Mouse (Mus musculus) testis, postnatal 10 days (tissue): ENCODE measurements around the gene Ppp2r2d.

Source experiments
- DNase-seq: peaks from one replicate; pipeline ENCODE4 v3.0.0; 2021; ENCODE audit warnings: low spot score

The Ppp2r2d gene

DNA sequence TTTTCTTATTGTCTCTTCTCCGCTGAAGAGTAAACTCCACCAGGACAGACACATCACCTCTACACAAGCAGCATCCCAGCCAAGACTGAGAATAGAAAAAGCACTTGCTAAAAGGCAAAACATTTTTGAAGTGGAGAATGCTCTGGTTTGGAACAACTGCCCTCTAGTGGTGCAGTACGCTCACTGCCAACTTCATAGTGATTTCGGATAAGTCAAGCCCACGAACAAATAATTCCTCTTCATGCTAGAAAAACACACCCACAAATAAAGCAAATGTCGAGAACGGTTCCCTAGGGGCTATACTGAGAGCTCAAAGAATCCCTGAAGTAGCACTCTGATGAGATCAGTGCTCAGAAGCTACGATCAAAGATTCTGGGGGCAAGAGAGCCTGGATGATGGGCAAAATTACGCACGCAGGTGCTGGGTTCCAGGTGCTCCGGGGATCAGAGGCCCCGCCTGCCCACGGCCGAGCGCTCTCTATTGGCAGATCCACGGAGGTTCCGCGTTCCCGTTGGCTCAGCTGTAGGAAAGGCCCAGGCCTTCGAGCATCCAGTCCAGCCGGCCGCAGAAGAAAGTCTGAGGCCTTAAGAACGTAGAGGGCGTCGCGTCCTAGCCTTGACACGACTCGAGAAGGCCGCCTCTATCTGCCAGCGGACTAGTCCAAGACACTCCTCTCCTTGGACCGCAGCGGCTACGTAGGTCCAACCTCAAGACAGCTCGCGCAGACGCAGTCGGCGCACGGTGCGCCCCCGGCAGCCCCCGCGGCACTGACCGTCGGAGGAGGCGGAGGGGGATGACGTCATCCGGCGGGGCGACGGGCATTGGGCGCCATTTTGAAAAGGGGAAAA is at the start of gene Ppp2r2d, which contains the start of gene Mapk1ip1:
Gene Ppp2r2d (plus strand): TSS at position 536 of the 848 bp plus-strand sequence.
Gene Mapk1ip1 (minus strand): TSS at position 730 of the 848 bp plus-strand sequence.
- peak; percentile 99 for DNase-seq

DNA sequence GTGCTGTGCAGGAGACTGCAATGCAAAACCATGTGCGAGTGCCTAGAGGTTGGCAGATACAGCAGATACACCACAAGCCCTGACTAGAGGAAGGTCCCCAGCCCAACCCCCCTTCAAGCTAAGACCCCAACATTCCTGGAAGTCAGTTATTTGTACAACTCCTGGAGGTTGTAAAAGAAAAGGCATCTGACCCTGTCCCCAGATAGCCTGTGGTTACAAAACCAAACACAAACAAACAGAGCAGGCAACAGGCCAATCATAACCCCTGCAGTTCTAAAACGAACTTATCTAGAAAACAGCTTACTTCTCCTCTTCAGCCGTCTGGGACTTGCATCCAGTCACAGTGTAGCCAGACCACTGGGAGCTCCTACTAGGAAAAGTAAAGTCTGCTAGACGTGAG is 42.5 kb upstream of the Ppp2r2d start:
- no peak for DNase-seq

DNA sequence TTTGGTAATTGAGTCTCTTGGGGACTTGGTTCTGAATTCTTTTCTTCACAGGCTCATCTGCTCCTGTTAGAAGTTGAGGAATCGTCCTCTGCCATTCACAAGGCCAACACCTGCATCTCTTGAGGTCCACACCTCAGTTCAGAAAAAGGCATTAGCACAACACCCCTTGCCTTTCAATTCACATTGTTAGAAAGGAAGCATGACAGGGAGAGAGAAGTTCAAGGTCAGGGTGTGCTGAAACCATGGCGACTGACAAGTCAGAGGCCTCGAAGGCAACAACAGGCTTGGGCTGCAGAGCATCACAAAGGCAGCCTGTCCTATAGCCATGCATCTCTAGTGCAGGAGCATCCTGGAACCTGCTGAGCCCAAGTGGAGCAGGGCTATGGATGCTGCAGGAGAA is 38.7 kb upstream of the Ppp2r2d start:
- DNase-seq, result no peak

DNA sequence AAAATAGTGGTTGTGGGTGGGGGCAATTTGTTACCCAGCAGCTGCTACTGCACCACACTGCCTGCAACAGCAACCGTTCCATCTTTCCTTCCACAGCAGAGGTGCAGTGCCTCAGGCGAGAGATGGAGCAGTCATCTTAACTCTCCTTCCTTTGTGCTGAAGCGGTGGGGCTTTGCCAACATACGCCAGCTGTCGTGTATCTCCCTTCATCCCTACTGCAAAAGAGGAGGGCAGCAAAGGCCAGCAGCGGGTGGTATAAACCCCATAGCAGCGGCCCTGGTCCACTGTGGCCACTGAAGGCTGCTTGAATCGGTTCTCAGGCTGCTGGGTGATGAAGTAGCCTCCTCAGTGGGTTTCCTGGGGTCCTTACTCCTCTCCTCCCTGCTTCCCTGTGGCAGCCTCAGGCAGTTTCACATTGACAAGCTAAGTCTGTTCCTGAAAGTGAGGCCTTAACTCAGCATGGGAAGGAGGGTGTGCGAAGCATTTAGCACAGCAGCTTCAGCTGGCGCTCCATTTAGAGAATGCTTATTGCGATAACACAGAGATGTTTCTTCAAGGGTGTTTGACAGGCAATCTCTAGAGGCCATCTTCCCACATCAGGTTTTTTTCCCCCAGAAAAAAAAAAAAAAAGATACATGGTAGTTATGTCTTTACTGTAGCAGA is 32.5 kb upstream of the Ppp2r2d start:
- DNase-seq, result no peak

DNA sequence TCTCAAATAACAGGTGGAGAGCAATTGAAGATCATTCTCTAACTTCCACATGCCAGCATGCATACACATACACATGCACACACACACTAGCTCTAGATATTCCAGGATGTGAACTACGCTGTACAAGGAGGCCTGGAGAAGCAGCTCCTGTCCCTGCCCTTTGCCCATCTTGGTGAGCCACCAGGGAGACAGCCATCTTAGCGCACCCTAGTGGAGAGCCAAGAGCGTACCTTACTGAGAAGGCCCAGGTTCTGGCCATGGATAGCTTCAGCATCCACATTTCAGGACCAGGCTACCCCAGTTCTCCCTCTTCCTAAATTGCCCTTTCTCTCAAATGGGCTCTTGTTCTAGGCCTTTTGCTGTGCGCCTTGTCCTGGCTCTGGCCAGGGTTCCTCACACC is 27.6 kb upstream of the Ppp2r2d start:
- DNase-seq, result no peak

GRCm38 (mm10) chr7:138824423-138824822 is 21.5 kb upstream of the Ppp2r2d start:
- no peak for DNase-seq

GRCm38 (mm10) chr7:138824995-138825756 is 20.7 kb upstream of the Ppp2r2d start:
- no peak for DNase-seq

GRCm38 (mm10) chr7:138827812-138828211 is 18.1 kb upstream of the Ppp2r2d start:
- DNase-seq, result peak; percentile 90

DNA sequence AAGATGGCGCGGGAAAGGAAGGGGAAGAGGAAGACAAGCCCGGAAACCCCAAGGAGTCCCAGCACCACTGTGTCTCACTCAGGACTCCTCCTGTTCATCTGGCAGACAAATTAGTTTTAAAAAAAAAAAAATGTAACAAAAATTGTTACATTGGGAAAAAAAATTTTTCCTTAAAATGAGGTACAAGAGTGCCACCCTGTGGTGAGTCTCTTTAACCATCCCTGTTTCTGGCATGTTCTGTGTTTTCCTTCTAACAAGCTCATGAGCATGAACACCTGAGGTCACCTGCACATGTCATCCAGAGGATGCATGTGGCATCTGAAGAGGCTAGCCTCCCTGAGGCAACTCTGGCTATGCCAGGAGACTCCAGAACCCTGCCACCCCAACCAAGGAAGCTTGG is 10.9 kb upstream of the Ppp2r2d start:
- DNase-seq, result no peak

GRCm38 (mm10) chr7:138840594-138841021 is 5.3 kb upstream of the Ppp2r2d start:
- peak; percentile 86 for DNase-seq

GRCm38 (mm10) chr7:138841436-138842151 is 4.3 kb upstream of the Ppp2r2d start:
- no peak for DNase-seq

- DNase-seq, result no peak
Observed at GRCm38 (mm10) chr7:138843421-138843820, 2.5 kb upstream of the Ppp2r2d start.

DNA sequence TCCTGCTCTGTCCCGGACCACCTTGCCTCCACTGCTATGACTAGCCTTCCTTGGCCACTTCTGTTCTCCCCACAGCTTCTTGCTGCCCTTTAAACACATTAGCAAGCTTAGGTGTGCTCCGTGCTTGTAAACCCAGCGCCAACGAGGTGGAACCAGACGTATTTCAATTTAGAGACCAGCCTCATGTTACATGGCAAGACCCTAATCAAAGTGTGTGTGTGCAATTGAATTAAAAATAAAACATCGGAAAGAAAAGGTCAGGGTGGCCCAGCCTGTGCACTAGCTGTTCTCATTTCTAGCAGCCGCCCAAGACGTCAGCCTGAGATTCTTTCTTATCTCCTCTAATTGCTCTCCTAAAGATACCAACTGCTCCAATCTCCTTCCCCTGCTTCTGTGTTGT is 768 bp upstream of the Ppp2r2d start:
- no peak for DNase-seq

GRCm38 (mm10) chr7:138846502-138846991 is 668 bp downstream of the Ppp2r2d start:
- no peak for DNase-seq

DNA sequence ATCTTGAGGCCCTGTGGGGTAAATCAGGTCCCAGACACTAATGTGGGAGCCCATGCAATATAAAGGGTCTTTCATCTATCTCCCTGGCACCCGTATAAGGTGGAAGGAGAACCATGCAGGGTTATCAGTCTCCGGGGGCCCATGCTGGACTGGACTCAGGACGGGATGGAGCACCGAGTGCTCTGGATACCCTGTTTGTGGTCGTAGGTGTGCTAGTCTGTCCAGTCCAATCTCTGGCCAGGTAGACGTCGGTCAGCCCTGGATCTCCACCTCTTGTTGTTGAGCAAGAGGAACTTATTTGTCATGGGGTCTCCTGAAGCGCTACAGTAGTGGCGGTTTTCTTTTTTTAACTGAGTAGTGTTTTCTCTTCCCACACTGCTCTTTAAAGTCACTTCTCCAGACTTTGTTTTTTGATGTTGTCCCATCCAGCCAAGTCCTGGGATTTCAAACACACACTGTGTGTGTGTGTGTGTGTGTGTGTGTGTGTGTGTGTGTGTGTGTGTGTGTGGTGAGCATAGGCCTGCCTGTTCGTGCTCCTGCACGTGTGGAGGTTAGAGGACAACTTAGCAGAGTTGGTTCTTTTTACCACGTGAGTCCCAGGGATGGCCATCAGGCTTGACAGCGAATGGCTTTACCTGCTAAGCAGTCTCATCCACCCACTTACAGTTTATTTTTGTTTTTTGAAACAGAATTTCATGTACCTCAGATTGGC is 1.6 kb downstream of the Ppp2r2d start:
- DNase-seq, result no peak

GRCm38 (mm10) chr7:138848028-138848920 is 2.4 kb downstream of the Ppp2r2d start:
- DNase-seq, result no peak

- no peak for DNase-seq
Observed at GRCm38 (mm10) chr7:138850083-138850482, 4.2 kb downstream of the Ppp2r2d start.

DNA sequence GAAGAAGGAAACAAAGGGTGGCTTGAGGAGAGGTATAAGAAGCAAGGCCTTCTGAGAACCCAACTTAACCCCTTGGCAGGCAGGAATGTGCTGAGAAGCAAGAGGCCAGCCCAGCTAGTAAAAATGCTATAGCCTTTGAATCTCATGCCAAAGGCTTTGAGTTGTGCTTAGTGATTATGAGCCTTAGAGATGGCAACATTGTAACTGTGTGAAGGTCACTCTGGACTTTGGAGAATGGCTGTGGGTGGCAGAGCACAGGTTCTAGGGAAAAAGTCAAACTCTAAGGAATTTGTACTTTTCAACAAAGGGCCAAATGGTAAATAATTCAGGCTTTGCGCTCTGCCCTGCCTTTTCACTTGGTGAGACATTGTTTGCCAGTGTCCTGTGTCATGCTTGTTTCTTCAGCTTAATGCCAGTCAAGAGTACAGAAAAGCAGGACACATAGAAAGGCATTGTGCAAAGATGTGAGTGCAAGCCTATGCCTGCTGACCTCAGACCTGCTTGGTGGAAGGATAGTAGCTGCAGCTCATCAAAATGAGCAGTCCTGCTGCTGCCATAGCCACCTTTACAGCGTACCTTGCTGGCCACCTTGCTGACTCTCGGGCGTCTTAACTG is 7.6 kb downstream of the Ppp2r2d start:
- no peak for DNase-seq

GRCm38 (mm10) chr7:138854201-138854600 is 8.3 kb downstream of the Ppp2r2d start:
- no peak for DNase-seq

DNA sequence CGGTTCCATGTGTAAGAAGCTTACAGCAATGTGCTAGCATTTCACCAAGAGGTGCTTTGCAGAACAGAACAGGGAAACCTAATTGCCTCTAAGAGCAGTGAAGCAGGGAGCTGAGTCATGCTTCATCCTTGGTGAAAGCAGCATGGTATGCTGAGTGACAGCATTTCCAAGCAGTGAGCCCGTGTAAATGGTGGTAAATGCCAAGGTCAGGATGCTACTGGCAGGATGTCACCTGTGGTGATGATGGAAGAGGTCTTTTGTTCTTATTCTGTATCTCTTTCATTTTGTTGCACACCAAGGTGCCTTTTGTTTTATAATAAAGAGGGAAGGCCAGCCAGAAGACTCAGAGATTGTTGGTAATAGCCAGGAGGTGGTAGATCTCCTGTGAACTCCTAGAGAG is 10.8 kb downstream of the Ppp2r2d start:
- DNase-seq, result no peak
